7 mouse cellular contexts compared by ENCODE assay signal in the genomic region with DNA sequence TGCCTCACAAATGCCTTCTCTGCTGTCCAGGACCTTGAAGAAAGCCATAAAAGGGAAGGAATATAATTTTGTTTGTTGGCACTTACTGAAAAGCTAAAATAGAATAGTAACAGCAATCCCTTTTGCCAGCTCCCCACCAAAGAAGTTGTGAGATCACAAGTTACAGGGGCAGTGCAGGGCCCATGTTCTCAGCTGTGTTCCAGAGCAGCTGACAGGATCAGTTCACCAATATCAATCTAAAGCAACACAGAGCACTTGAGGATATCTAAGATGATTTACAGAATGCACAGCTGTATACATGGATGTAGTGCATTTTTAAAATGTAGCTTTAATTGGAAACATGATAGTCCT.
DNase-seq lines count a peak whose midpoint lies in the region; ATAC-seq and TF ChIP-seq lines count a peak whose summit lies in the region.

No protein-coding gene starts in this region.

- H3K4me3 ChIP-seq in left cerebral cortex, adult 2 months = peak overlapping the region; percentile 44
- H3K4me3 ChIP-seq in embryonic fibroblast, embryonic 13.5 days (ENCODE audit: insufficient read depth, low read length) = no peak overlapping the region
- H3K4me3 ChIP-seq in limb, embryonic 13.5 days = no peak overlapping the region
- no peak overlapping the region for H3K4me3 ChIP-seq in stomach, embryonic 15.5 days (replicated peaks)
- H3K4me3 ChIP-seq in hindbrain, embryonic 16.5 days (ENCODE audit: low read length) = no peak overlapping the region

- H3K27me3 ChIP-seq in limb, embryonic 13.5 days = no peaks in the 10 kb centered on the region
- H3K27me3 ChIP-seq in stomach, embryonic 15.5 days (replicated peaks) = no peaks in the 10 kb centered on the region
- H3K27me3 ChIP-seq in hindbrain, embryonic 16.5 days (replicated peaks; ENCODE audit: control insufficient read depth, insufficient read depth, low read length) = no peaks in the 10 kb centered on the region

- TF ChIP-seq CTCF in left cerebral cortex, adult 2 months (IDR thresholded peaks at IDR 0.05) = no peak
- no peak for TF ChIP-seq CTCF in embryonic fibroblast, embryonic 13.5 days (IDR thresholded peaks at IDR 0.05; ENCODE audit: borderline replicate concordance, insufficient read depth, low read length)

- intact Hi-C loops in left cerebral cortex, adult 2 months (cut with DNase I) = loop anchor here (5.0 kb wide), 1 partner anchor 203 kb away; no protein-coding TSS in a partner anchor
- intact Hi-C loops in left cerebral cortex, postnatal 10 days (cut with DNase I) = no loop called here

- no peaks in the 10 kb centered on the region for H3K36me3 ChIP-seq in limb, embryonic 13.5 days
- H3K36me3 ChIP-seq in stomach, embryonic 15.5 days = no peaks in the 10 kb centered on the region
- no peaks in the 10 kb centered on the region for H3K36me3 ChIP-seq in hindbrain, embryonic 16.5 days (ENCODE audit: control insufficient read depth, insufficient read depth, low read length)

- H3K4me1 ChIP-seq in embryonic fibroblast, embryonic 13.5 days (ENCODE audit: control insufficient read depth, insufficient read depth, low read length) = peaks cover 3% of the 10 kb centered on the region
- peaks cover 7% of the 10 kb centered on the region for H3K4me1 ChIP-seq in limb, embryonic 13.5 days
- no peaks in the 10 kb centered on the region for H3K4me1 ChIP-seq in stomach, embryonic 15.5 days
- H3K4me1 ChIP-seq in hindbrain, embryonic 16.5 days (ENCODE audit: control insufficient read depth, insufficient read depth, low read depth, low read length) = no peaks in the 10 kb centered on the region

- peak overlapping the region; percentile 45 for H3K4me2 ChIP-seq in limb, embryonic 13.5 days (replicated peaks)
- H3K4me2 ChIP-seq in stomach, embryonic 15.5 days = peak overlapping the region; percentile 49
- no peak overlapping the region for H3K4me2 ChIP-seq in hindbrain, embryonic 16.5 days (ENCODE audit: low read length)

- no peaks in the 10 kb centered on the region for H3K9me3 ChIP-seq in limb, embryonic 13.5 days
- H3K9me3 ChIP-seq in stomach, embryonic 15.5 days = no peaks in the 10 kb centered on the region
- no peaks in the 10 kb centered on the region for H3K9me3 ChIP-seq in hindbrain, embryonic 16.5 days (ENCODE audit: control insufficient read depth, low read length)

- DNase-seq in left cerebral cortex, adult 2 months (ENCODE audit: extremely low spot score in 1 of 2, low spot score in 2 of 2) = no peak
- DNase-seq in left cerebral cortex, postnatal 10 days (ENCODE audit: extremely low spot score in 1 of 2, low spot score in 2 of 2) = no peak
- no peak for DNase-seq in urinary bladder, postnatal 10 days (ENCODE audit: low spot score)

- H3K27ac ChIP-seq in left cerebral cortex, adult 2 months = peak overlapping the region; percentile 67; the same call in 1 of the 2 replicates
- H3K27ac ChIP-seq in embryonic fibroblast, embryonic 13.5 days (ENCODE audit: insufficient read depth, low read length) = peak overlapping the region; percentile 97
- peak overlapping the region; percentile 76 for H3K27ac ChIP-seq in limb, embryonic 13.5 days
- H3K27ac ChIP-seq in stomach, embryonic 15.5 days = peak overlapping the region; percentile 27
- no peak overlapping the region for H3K27ac ChIP-seq in hindbrain, embryonic 16.5 days (ENCODE audit: low read depth, low read length)

- no peak overlapping the region for H3K9ac ChIP-seq in limb, embryonic 13.5 days
- H3K9ac ChIP-seq in stomach, embryonic 15.5 days = no peak overlapping the region
- H3K9ac ChIP-seq in hindbrain, embryonic 16.5 days (ENCODE audit: low read depth, low read length) = no peak overlapping the region

- TF ChIP-seq POLR2A in embryonic fibroblast, embryonic 13.5 days (IDR thresholded peaks at IDR 0.05; ENCODE audit: low read depth, low read length) = no peak

- ATAC-seq in limb, embryonic 13.5 days (ENCODE audit: low FRiP score, low read depth) = no peak
- ATAC-seq in stomach, embryonic 15.5 days (ENCODE audit: insufficient read depth, low FRiP score, low read depth) = peak; percentile 64
- no peak for ATAC-seq in hindbrain, embryonic 16.5 days
